Mouse (Mus musculus) large intestine, adult 2 months (tissue): Measurements from ENCODE around the gene Klk1b5. TPM values are rescaled to one million over a fixed set of nuclear protein-coding genes. Genes with fewer than 3 reads are reported as not detected.
A peak's percentile ranks its signal among the peaks of the same experiment; 100 is the strongest.
"Not testable (repeated sequence)": the region's sequence is repeated elsewhere in the genome, so short reads cannot be mapped to it uniquely, and the experiment has no call there.

ENCODE experiments used
- DNase-seq: peaks from one replicate; pipeline ENCODE4 v3.0.0-alpha.2; 2012; ENCODE audit warnings: low read depth, low spot score
- WGBS: fragments of 180-500 bp; shearing (Covaris S2); methylation state at CpG from one replicate; pipeline ENCODE4 v1.1.7; 2018; 5-methylcytosine and 5-hydroxymethylcytosine counted together
- polyA plus RNA-seq: library from polyadenylated mRNA; depleted of rRNA; stranded (reverse); fragments of >200 nt; gene quantifications from 2 replicates; pipeline ENCODE4 v1.2.3, GENCODE M21; 2012; rRNA removed

The Klk1b5 gene
- polyA plus RNA-seq, 1 experiment, result 0.06 TPM

GRCm38 (mm10) chr7:44250732-44251275, 35.1 kb downstream of the Klk1b5 start:
- not testable (repeated sequence) for DNase-seq
- WGBS, result 86% methylated on average over 17 of the region's 17 CpGs

- 66% methylated on average over 15 of the region's 15 CpGs for WGBS
- DNase-seq, result no peak
Measured at GRCm38 (mm10) chr7:44253023-44253616, 37.4 kb downstream of the Klk1b5 start.

DNA sequence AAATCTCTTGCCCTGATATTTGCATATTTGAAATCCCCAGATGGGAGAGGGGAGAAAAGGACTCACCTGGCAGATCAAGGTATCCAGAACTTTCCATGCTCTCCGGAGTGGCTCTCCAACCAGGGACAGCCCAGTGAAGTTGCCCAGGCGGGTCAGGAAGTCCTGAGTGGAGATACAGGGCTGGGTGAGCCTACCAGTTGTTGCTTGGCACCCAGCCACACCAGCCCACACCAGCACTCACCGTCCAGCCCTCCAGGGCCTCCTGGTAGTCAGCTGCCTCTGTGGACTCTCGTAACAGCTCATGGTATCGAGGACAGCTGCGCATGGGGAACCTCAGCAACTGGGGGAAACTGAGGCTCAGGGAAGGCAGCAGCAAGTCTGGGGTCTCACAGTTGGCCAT, 39.2 kb downstream of the Klk1b5 start:
- WGBS, result 57% methylated on average over 6 of the region's 6 CpGs
- no peak for DNase-seq

GRCm38 (mm10) chr7:44257278-44257677, 41.5 kb downstream of the Klk1b5 start, which contains the start of gene Acp4:
Gene Acp4, minus strand, starts transcription at chr7:44257378.
- 72% methylated on average over 4 of the region's 4 CpGs for WGBS
- no peak for DNase-seq

DNA sequence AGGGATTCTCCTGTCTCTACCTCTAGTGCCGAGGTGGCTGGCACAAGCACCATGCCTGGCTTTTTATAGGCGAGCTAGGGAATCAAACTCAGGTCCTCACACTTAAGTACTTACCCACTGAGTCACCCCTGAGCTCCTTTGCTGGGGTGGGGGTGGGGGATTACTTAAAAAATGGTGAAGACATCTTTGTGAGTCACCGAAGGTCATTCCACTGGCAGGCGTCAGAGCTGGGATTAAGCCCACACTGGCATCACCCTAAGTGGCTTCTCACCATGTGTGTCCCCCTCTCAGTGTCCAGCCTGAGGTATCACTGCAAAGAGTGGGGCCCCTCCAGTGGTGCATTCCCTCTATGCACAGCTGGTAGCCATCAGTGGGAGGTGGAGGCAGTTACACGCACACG, 44.7 kb downstream of the Klk1b5 start:
- WGBS, result 69% methylated on average over 6 of the region's 6 CpGs
- no peak for DNase-seq

DNA sequence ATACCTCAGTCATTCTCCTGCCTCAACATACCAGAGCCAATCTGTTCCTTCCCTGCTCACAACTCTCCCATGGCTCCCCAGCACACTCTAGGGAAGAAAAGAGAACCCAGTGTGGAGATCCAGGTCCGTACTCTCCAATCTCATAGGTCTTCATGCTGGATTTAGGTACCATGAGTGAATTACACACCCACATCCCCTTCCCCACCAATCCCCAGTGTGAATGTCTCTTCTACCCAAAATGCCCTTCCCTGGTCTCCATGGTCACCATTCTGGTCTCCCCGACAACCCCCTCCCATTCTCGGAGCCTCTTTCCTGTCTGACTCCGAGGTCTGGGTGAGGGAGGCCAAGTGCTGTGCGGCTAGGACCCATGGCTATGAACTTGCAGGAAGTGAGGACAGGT, 45.4 kb downstream of the Klk1b5 start, which contains the start of gene Gm15517:
Gene Gm15517 (plus strand): TSS at position 301 of the 400 bp plus-strand sequence.
- no peak for DNase-seq
- 61% methylated on average over 5 of the region's 5 CpGs for WGBS

- DNase-seq, result peak; percentile 91
- WGBS, result 7% methylated on average over 34 of the region's 34 CpGs
Measured at GRCm38 (mm10) chr7:44262791-44263643, 47.3 kb downstream of the Klk1b5 start.

GRCm38 (mm10) chr7:44268117-44268516, 52.4 kb downstream of the Klk1b5 start:
- no peak for DNase-seq
- WGBS, result 61% methylated on average over 11 of the region's 11 CpGs

GRCm38 (mm10) chr7:44269397-44269796, 53.7 kb downstream of the Klk1b5 start:
- WGBS, result 78% methylated on average over 2 of the region's 2 CpGs
- no peak for DNase-seq

Other genes with a start within 250 kb of the Klk1b5 start
- gene Klk1b1, start 249.2 kb upstream of the Klk1b5 start, polyA plus RNA-seq, result not detected in 2 replicates
- not detected in 2 replicates for gene Klk1b9, start 239.9 kb upstream of the Klk1b5 start, polyA plus RNA-seq
- gene Klk1b11, start 220.1 kb upstream of the Klk1b5 start, polyA plus RNA-seq, result not detected in 2 replicates
- gene Klk1b26, start 203.8 kb upstream of the Klk1b5 start, polyA plus RNA-seq, result not detected in 2 replicates
- 0.62 and 0.71 TPM in 2 replicates for gene Klk1b27, start 163.7 kb upstream of the Klk1b5 start, polyA plus RNA-seq
- gene Klk1b21, start 113.6 kb upstream of the Klk1b5 start, polyA plus RNA-seq, result not detected in 2 replicates
- gene Klk1b22, start 103.3 kb upstream of the Klk1b5 start, polyA plus RNA-seq, result 2.6 and 4.9 TPM in 2 replicates
- gene Klk1b16, start 79.2 kb upstream of the Klk1b5 start, polyA plus RNA-seq, result not detected in 2 replicates
- 0.10 TPM in 1 of 2 replicates, not detected in the other for gene Klk1b24, start 27.7 kb upstream of the Klk1b5 start, polyA plus RNA-seq
- gene Klk1b3, start 17.8 kb upstream of the Klk1b5 start, polyA plus RNA-seq, result 0.12 and 0.18 TPM in 2 replicates
- gene Klk1b4, start 8.5 kb upstream of the Klk1b5 start, polyA plus RNA-seq, result not detected in 2 replicates
- gene Klk1, start 9.4 kb downstream of the Klk1b5 start, polyA plus RNA-seq, result 389 and 435 TPM in 2 replicates
- 0.06 TPM in 1 of 2 replicates, not detected in the other for gene Gm36864, start 20.2 kb downstream of the Klk1b5 start, polyA plus RNA-seq
- 1.3 and 2.1 TPM in 2 replicates for gene 1700028J19Rik, start 30.8 kb downstream of the Klk1b5 start, polyA plus RNA-seq
- 57.0 and 72.3 TPM in 2 replicates for gene 2410002F23Rik, start 30.8 kb downstream of the Klk1b5 start, polyA plus RNA-seq
- gene Acp4, start 41.4 kb downstream of the Klk1b5 start, polyA plus RNA-seq, result not detected in 2 replicates
- gene Gm15517, start 45.5 kb downstream of the Klk1b5 start, polyA plus RNA-seq, result not detected in 2 replicates
- 1.2 and 1.4 TPM in 2 replicates for gene Clec11a, start 91.0 kb downstream of the Klk1b5 start, polyA plus RNA-seq
- 0.48 TPM in 2 replicates for gene Shank1, start 94.3 kb downstream of the Klk1b5 start, polyA plus RNA-seq
- gene Syt3, start 168.2 kb downstream of the Klk1b5 start, polyA plus RNA-seq, result 0.78 and 0.92 TPM in 2 replicates
- 0.95 and 0.99 TPM in 2 replicates for gene 1700008O03Rik, start 169.9 kb downstream of the Klk1b5 start, polyA plus RNA-seq
- 0.97 TPM in 2 replicates for gene Lrrc4b, start 213.1 kb downstream of the Klk1b5 start, polyA plus RNA-seq
- 0.31 and 0.64 TPM in 2 replicates for gene Aspdh, start 249.4 kb downstream of the Klk1b5 start, polyA plus RNA-seq